Mouse (Mus musculus): Measurements from ENCODE around the gene Olfr1223. TPM values are rescaled to one million over a fixed set of nuclear protein-coding genes. Genes with fewer than 3 reads are reported as not detected.

Gene Olfr1223
- polyA plus RNA-seq, 1 experiment = not detected

GRCm38 (mm10) chr2:89132954-89133353 lies 18.4 kb downstream of the Olfr1223 start, which contains the start of gene Olfr1222:
Gene Olfr1222 (minus strand): TSS chr2:89133054.
- no peak within 1 kb of the TSS for H3K4me3 ChIP-seq (ENCODE audit: low read depth, low read length)
- TF ChIP-seq EP300 (IDR thresholded peaks at IDR 0.05; ENCODE audit: insufficient read depth, low read depth, low read length) = no peak
- TF ChIP-seq POLR2A (IDR thresholded peaks at IDR 0.05; ENCODE audit: insufficient read depth, low read length) = no peak
- TF ChIP-seq CTCF (IDR thresholded peaks at IDR 0.05; ENCODE audit: low read depth, low read length) = no peak
- H3K4me1 ChIP-seq (ENCODE audit: control insufficient read depth, insufficient read depth, low read length) = no peaks in the 10 kb centered on the region
- H3K27ac ChIP-seq (ENCODE audit: insufficient read depth, low read length) = no peak within 1 kb of the TSS
- no peaks in the 10 kb centered on the region for H3K27me3 ChIP-seq (ENCODE audit: control insufficient read depth, insufficient read depth, low read length, poor library complexity, severe bottlenecking)
- no peak within 1 kb of the TSS for H3K9ac ChIP-seq (ENCODE audit: low read depth, poor library complexity, severe bottlenecking)
- H3K36me3 ChIP-seq (ENCODE audit: control insufficient read depth, insufficient read depth, low read length, poor library complexity, severe bottlenecking) = no peaks in the 10 kb centered on the region
- H3K9me3 ChIP-seq (replicated peaks; ENCODE audit: control insufficient read depth, insufficient read depth, low read length, poor library complexity, severe bottlenecking) = no peaks in the 10 kb centered on the region

GRCm38 (mm10) chr2:89117183-89117582 lies 34.2 kb downstream of the Olfr1223 start, which contains the start of gene Olfr1221:
Gene Olfr1221 (minus strand): TSS chr2:89117283.
- Histone ChIP-seq H3K4me3 (ENCODE audit: low read depth, low read length) (no peak within 1 kb of the TSS), H3K27me3 (ENCODE audit: control insufficient read depth, insufficient read depth, low read length, poor library complexity, severe bottlenecking) (no peaks in the 10 kb centered on the region), H3K36me3 (ENCODE audit: control insufficient read depth, insufficient read depth, low read length, poor library complexity, severe bottlenecking) (no peaks in the 10 kb centered on the region), H3K4me1 (ENCODE audit: control insufficient read depth, insufficient read depth, low read length) (no peaks in the 10 kb centered on the region), H3K9me3 (replicated peaks; ENCODE audit: control insufficient read depth, insufficient read depth, low read length, poor library complexity, severe bottlenecking) (no peaks in the 10 kb centered on the region), H3K27ac (ENCODE audit: insufficient read depth, low read length) (no peak within 1 kb of the TSS), H3K9ac (ENCODE audit: low read depth, poor library complexity, severe bottlenecking) (no peak within 1 kb of the TSS)
- TF ChIP-seq CTCF (IDR thresholded peaks at IDR 0.05; ENCODE audit: low read depth, low read length) (no peak), POLR2A (IDR thresholded peaks at IDR 0.05; ENCODE audit: insufficient read depth, low read length) (no peak), EP300 (IDR thresholded peaks at IDR 0.05; ENCODE audit: insufficient read depth, low read depth, low read length) (no peak)

GRCm38 (mm10) chr2:89106735-89107134 lies 44.6 kb downstream of the Olfr1223 start, which contains the start of gene Olfr1220:
Gene Olfr1220 (minus strand): TSS chr2:89106835.
- H3K27me3 ChIP-seq (ENCODE audit: control insufficient read depth, insufficient read depth, low read length, poor library complexity, severe bottlenecking) = no peaks in the 10 kb centered on the region
- H3K9ac ChIP-seq (ENCODE audit: low read depth, poor library complexity, severe bottlenecking) = no peak within 1 kb of the TSS
- no peaks in the 10 kb centered on the region for H3K9me3 ChIP-seq (replicated peaks; ENCODE audit: control insufficient read depth, insufficient read depth, low read length, poor library complexity, severe bottlenecking)
- TF ChIP-seq POLR2A (IDR thresholded peaks at IDR 0.05; ENCODE audit: insufficient read depth, low read length) = no peak
- no peak for TF ChIP-seq CTCF (IDR thresholded peaks at IDR 0.05; ENCODE audit: low read depth, low read length)
- TF ChIP-seq EP300 (IDR thresholded peaks at IDR 0.05; ENCODE audit: insufficient read depth, low read depth, low read length) = no peak
- H3K4me1 ChIP-seq (ENCODE audit: control insufficient read depth, insufficient read depth, low read length) = no peaks in the 10 kb centered on the region
- no peak within 1 kb of the TSS for H3K4me3 ChIP-seq (ENCODE audit: low read depth, low read length)
- H3K27ac ChIP-seq (ENCODE audit: insufficient read depth, low read length) = no peak within 1 kb of the TSS
- no peaks in the 10 kb centered on the region for H3K36me3 ChIP-seq (ENCODE audit: control insufficient read depth, insufficient read depth, low read length, poor library complexity, severe bottlenecking)

- H3K36me3 ChIP-seq (ENCODE audit: control insufficient read depth, insufficient read depth, low read length, poor library complexity, severe bottlenecking) = no peaks in the 10 kb centered on the region
- H3K4me3 ChIP-seq (ENCODE audit: low read depth, low read length) = no peak overlapping the region
- no peaks in the 10 kb centered on the region for H3K4me1 ChIP-seq (ENCODE audit: control insufficient read depth, insufficient read depth, low read length)
- no peak overlapping the region for H3K27ac ChIP-seq (ENCODE audit: insufficient read depth, low read length)
- H3K9me3 ChIP-seq (replicated peaks; ENCODE audit: control insufficient read depth, insufficient read depth, low read length, poor library complexity, severe bottlenecking) = no peaks in the 10 kb centered on the region
- H3K9ac ChIP-seq (ENCODE audit: low read depth, poor library complexity, severe bottlenecking) = no peak overlapping the region
- no peak for TF ChIP-seq EP300 (IDR thresholded peaks at IDR 0.05; ENCODE audit: insufficient read depth, low read depth, low read length)
- TF ChIP-seq CTCF (IDR thresholded peaks at IDR 0.05; ENCODE audit: low read depth, low read length) = no peak
- no peak for TF ChIP-seq POLR2A (IDR thresholded peaks at IDR 0.05; ENCODE audit: insufficient read depth, low read length)
- H3K27me3 ChIP-seq (ENCODE audit: control insufficient read depth, insufficient read depth, low read length, poor library complexity, severe bottlenecking) = no peaks in the 10 kb centered on the region
Measured at GRCm38 (mm10) chr2:89105651-89106050, 45.7 kb downstream of the Olfr1223 start.

- Histone ChIP-seq H3K4me1 (ENCODE audit: control insufficient read depth, insufficient read depth, low read length) (no peaks in the 10 kb centered on the region), H3K27ac (ENCODE audit: insufficient read depth, low read length) (no peak overlapping the region), H3K9ac (ENCODE audit: low read depth, poor library complexity, severe bottlenecking) (no peak overlapping the region), H3K9me3 (replicated peaks; ENCODE audit: control insufficient read depth, insufficient read depth, low read length, poor library complexity, severe bottlenecking) (no peaks in the 10 kb centered on the region), H3K4me3 (ENCODE audit: low read depth, low read length) (no peak overlapping the region), H3K36me3 (ENCODE audit: control insufficient read depth, insufficient read depth, low read length, poor library complexity, severe bottlenecking) (no peaks in the 10 kb centered on the region), H3K27me3 (ENCODE audit: control insufficient read depth, insufficient read depth, low read length, poor library complexity, severe bottlenecking) (no peaks in the 10 kb centered on the region)
- TF ChIP-seq EP300 (IDR thresholded peaks at IDR 0.05; ENCODE audit: insufficient read depth, low read depth, low read length) (no peak), CTCF (IDR thresholded peaks at IDR 0.05; ENCODE audit: low read depth, low read length) (no peak), POLR2A (IDR thresholded peaks at IDR 0.05; ENCODE audit: insufficient read depth, low read length) (no peak)
Measured at GRCm38 (mm10) chr2:89093848-89094247, 57.5 kb downstream of the Olfr1223 start.

Other genes starting within 250 kb of the Olfr1223 start
- gene Olfr1208, start 249.2 kb downstream of the Olfr1223 start, polyA plus RNA-seq (2011; ENCODE audit: insufficient read depth, insufficient read length, low read depth, missing spikeins) = not detected in 2 replicates
- not detected in 2 replicates for gene Olfr1209, start 236.4 kb downstream of the Olfr1223 start, polyA plus RNA-seq (2011; ENCODE audit: insufficient read depth, insufficient read length, low read depth, missing spikeins)
- gene Olfr1211, start 213.4 kb downstream of the Olfr1223 start, polyA plus RNA-seq (2011; ENCODE audit: insufficient read depth, insufficient read length, low read depth, missing spikeins) = not detected in 2 replicates
- not detected in 2 replicates for gene Olfr1212, start 197.6 kb downstream of the Olfr1223 start, polyA plus RNA-seq (2011; ENCODE audit: insufficient read depth, insufficient read length, low read depth, missing spikeins)
- not detected in 2 replicates for gene Gm13762, start 171.3 kb downstream of the Olfr1223 start, polyA plus RNA-seq (2011; ENCODE audit: insufficient read depth, insufficient read length, low read depth, missing spikeins)
- gene Olfr1214, start 158.9 kb downstream of the Olfr1223 start, polyA plus RNA-seq (2011; ENCODE audit: insufficient read depth, insufficient read length, low read depth, missing spikeins) = not detected in 2 replicates
- not detected in 2 replicates for gene Olfr1215, start 144.6 kb downstream of the Olfr1223 start, polyA plus RNA-seq (2011; ENCODE audit: insufficient read depth, insufficient read length, low read depth, missing spikeins)
- gene Olfr1216, start 133.2 kb downstream of the Olfr1223 start, polyA plus RNA-seq (2011; ENCODE audit: insufficient read depth, insufficient read length, low read depth, missing spikeins) = not detected in 2 replicates
- not detected in 2 replicates for gene Olfr1217, start 119.5 kb downstream of the Olfr1223 start, polyA plus RNA-seq (2011; ENCODE audit: insufficient read depth, insufficient read length, low read depth, missing spikeins)
- not detected in 2 replicates for gene Olfr1218, start 90.4 kb downstream of the Olfr1223 start, polyA plus RNA-seq (2011; ENCODE audit: insufficient read depth, insufficient read length, low read depth, missing spikeins)
- gene Olfr1219, start 68.0 kb downstream of the Olfr1223 start, polyA plus RNA-seq (2011; ENCODE audit: insufficient read depth, insufficient read length, low read depth, missing spikeins) = not detected in 2 replicates
- gene Olfr1220, start 44.7 kb downstream of the Olfr1223 start, polyA plus RNA-seq (2011; ENCODE audit: insufficient read depth, insufficient read length, low read depth, missing spikeins) = not detected in 2 replicates
- gene Olfr1221, start 34.3 kb downstream of the Olfr1223 start, polyA plus RNA-seq (2011; ENCODE audit: insufficient read depth, insufficient read length, low read depth, missing spikeins) = not detected in 2 replicates
- not detected in 2 replicates for gene Olfr1222, start 18.5 kb downstream of the Olfr1223 start, polyA plus RNA-seq (2011; ENCODE audit: insufficient read depth, insufficient read length, low read depth, missing spikeins)
- gene Olfr1224-ps1, start 12.5 kb upstream of the Olfr1223 start, polyA plus RNA-seq (2011; ENCODE audit: insufficient read depth, insufficient read length, low read depth, missing spikeins) = not detected in 2 replicates
- not detected in 2 replicates for gene Olfr1225, start 23.1 kb upstream of the Olfr1223 start, polyA plus RNA-seq (2011; ENCODE audit: insufficient read depth, insufficient read length, low read depth, missing spikeins)
- gene Olfr1226, start 48.5 kb upstream of the Olfr1223 start, polyA plus RNA-seq (2011; ENCODE audit: insufficient read depth, insufficient read length, low read depth, missing spikeins) = not detected in 2 replicates
- not detected in 2 replicates for gene Olfr1228, start 102.5 kb upstream of the Olfr1223 start, polyA plus RNA-seq (2011; ENCODE audit: insufficient read depth, insufficient read length, low read depth, missing spikeins)
- not detected in 2 replicates for gene Olfr1229, start 136.5 kb upstream of the Olfr1223 start, polyA plus RNA-seq (2011; ENCODE audit: insufficient read depth, insufficient read length, low read depth, missing spikeins)
- gene Olfr1230, start 145.7 kb upstream of the Olfr1223 start, polyA plus RNA-seq (2011; ENCODE audit: insufficient read depth, insufficient read length, low read depth, missing spikeins) = not detected in 2 replicates
- gene Olfr1231, start 155.5 kb upstream of the Olfr1223 start, polyA plus RNA-seq (2011; ENCODE audit: insufficient read depth, insufficient read length, low read depth, missing spikeins) = not detected in 2 replicates
- gene Olfr1232, start 178.1 kb upstream of the Olfr1223 start, polyA plus RNA-seq (2011; ENCODE audit: insufficient read depth, insufficient read length, low read depth, missing spikeins) = not detected in 2 replicates
- not detected in 2 replicates for gene Olfr1233, start 190.8 kb upstream of the Olfr1223 start, polyA plus RNA-seq (2011; ENCODE audit: insufficient read depth, insufficient read length, low read depth, missing spikeins)
- not detected in 2 replicates for gene Olfr1234, start 213.3 kb upstream of the Olfr1223 start, polyA plus RNA-seq (2011; ENCODE audit: insufficient read depth, insufficient read length, low read depth, missing spikeins)

Measured in ES-Bruce4 (cell line).